Mouse (Mus musculus): Measurements from ENCODE around the gene Ddx54. TPM values are rescaled to one million over a fixed set of nuclear protein-coding genes. Genes with fewer than 3 reads are reported as not detected.
A peak's percentile ranks its signal among the peaks of the same experiment; 100 is the strongest.

The Ddx54 gene
- total RNA-seq, 2 experiments from 2014 or later: 27.1 to 28.3 TPM

- intact Hi-C loops (cut with DNase I): loop anchor here (5.0 kb wide), 1 partner anchor 165 kb away; no protein-coding TSS in a partner anchor
- DNase-seq: no peak
These were observed 59.3 kb downstream of the Ddx54 start for GRCm38 (mm10) chr5:120671865-120672264.

GRCm38 (mm10) chr5:120673626-120674025 lies 61.1 kb downstream of the Ddx54 start:
- intact Hi-C loops (cut with DNase I): loop anchor here (1.0 to 5.0 kb wide), 2 partner anchors 53 to 166 kb away; no protein-coding TSS in a partner anchor
- peak; percentile 60 to 78 for DNase-seq

GRCm38 (mm10) chr5:120674229-120675145 lies 61.9 kb downstream of the Ddx54 start:
- no peak for DNase-seq
- intact Hi-C loops (cut with DNase I): loop anchor here (5.0 kb wide), 1 partner anchor 167 kb away; no protein-coding TSS in a partner anchor

GRCm38 (mm10) chr5:120677516-120677915 lies 65.0 kb downstream of the Ddx54 start:
- intact Hi-C loops (cut with DNase I): no loop called here
- DNase-seq: no peak

Other genes with a start within 250 kb of the Ddx54 start
- gene Lhx5, start 181.0 kb upstream of the Ddx54 start, total RNA-seq (2021): not detected
- gene Sdsl, start 139.9 kb upstream of the Ddx54 start, total RNA-seq (2021): 10 to 100 TPM in 1 of 2 experiments, 1 to 10 TPM in 1; 9.1 to 11.2 TPM
- not detected for gene Sds, start 136.2 kb upstream of the Ddx54 start, total RNA-seq (2021)
- gene Plbd2, start 109.1 kb upstream of the Ddx54 start, total RNA-seq (2021): 10 to 100 TPM; 45.6 to 45.8 TPM
- 10 to 100 TPM in 1 of 2 experiments, 1 to 10 TPM in 1; 8.3 to 12.6 TPM for gene Slc8b1, start 101.6 kb upstream of the Ddx54 start, total RNA-seq (2021)
- gene Tpcn1, start 24.1 kb upstream of the Ddx54 start, total RNA-seq (2021): 10 to 100 TPM; 33.0 to 38.7 TPM
- under 1 TPM in 1 of 2 experiments, not detected in 1; 0.17 TPM for gene Iqcd, start 23.7 kb upstream of the Ddx54 start, total RNA-seq (2021)
- 10 to 100 TPM; 12.7 to 13.1 TPM for gene Rita1, start 150 bp upstream of the Ddx54 start, total RNA-seq (2021)
- not detected for gene Cfap73, start 21.5 kb downstream of the Ddx54 start, total RNA-seq (2021)
- gene Rasal1, start 36.1 kb downstream of the Ddx54 start, total RNA-seq (2021): under 1 TPM; 0.15 to 0.31 TPM
- 1 to 10 TPM in 1 of 2 experiments, under 1 TPM in 1; 0.99 to 1.5 TPM for gene Dtx1, start 99.2 kb downstream of the Ddx54 start, total RNA-seq (2021)
- gene Oas2, start 137.1 kb downstream of the Ddx54 start, total RNA-seq (2021): under 1 TPM; 0.07 to 0.10 TPM
- gene Oas3, start 164.9 kb downstream of the Ddx54 start, total RNA-seq (2021): under 1 TPM in 1 of 2 experiments, not detected in 1; 0.12 TPM
- gene Oas1e, start 182.8 kb downstream of the Ddx54 start, total RNA-seq (2021): not detected
- under 1 TPM; 0.69 TPM for gene Oas1c, start 199.8 kb downstream of the Ddx54 start, total RNA-seq (2021)
- not detected for gene Oas1f, start 234.6 kb downstream of the Ddx54 start, total RNA-seq (2021)
- not detected for gene Oas1h, start 248.7 kb downstream of the Ddx54 start, total RNA-seq (2021)

Measured in heart, postnatal 10 days (tissue).